Mouse (Mus musculus) E14TG2a.4 (cell line): Measurements from ENCODE around the gene Tekt1.
A peak's percentile ranks its signal among the peaks of the same experiment; 100 is the strongest.

ENCODE experiments used
- CTCF ChIP-seq: conservative IDR thresholded peaks from 2 replicates; pipeline ENCODE4 v1.5.1; 2014; ENCODE audit warnings: low read length
- NANOG ChIP-seq: IDR thresholded peaks from 2 replicates; pipeline ENCODE4 v1.6.1; 2014; ENCODE audit warnings: borderline replicate concordance, low read length, mixed read lengths
- POU5F1 ChIP-seq: IDR thresholded peaks from 2 replicates; pipeline ENCODE4 v1.6.1; 2014; ENCODE audit warnings: low read length, borderline replicate concordance

DNA sequence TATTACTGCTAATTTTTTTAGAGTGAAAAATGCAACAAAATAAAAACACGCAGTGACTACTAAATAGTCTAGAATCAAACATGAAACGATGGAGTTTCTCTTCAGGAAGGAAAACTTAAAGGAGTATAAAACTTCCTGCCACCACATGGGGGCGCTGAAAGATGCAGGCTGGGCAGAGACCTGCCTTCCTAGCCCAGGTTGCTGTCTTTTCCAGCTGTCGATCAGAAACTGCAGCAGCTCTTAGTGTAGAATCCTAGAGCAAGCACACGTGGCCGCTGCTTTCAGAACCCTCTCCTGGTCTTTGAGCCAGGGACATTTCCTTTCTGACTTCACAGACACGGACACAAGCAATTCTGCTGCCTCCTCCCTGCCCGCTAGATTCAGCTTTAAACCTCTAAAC, 18.3 kb downstream of the Tekt1 start:
- TF ChIP-seq CTCF (peak; percentile 74), NANOG (no peak), POU5F1 (no peak)
